Mouse (Mus musculus) E14TG2a.4 (cell line): Measurements from ENCODE around the gene Dab1.

Experiments
- CTCF ChIP-seq: conservative IDR thresholded peaks from 2 replicates; pipeline ENCODE4 v1.5.1; 2014; ENCODE audit warnings: low read length
- NANOG ChIP-seq: IDR thresholded peaks from 2 replicates; pipeline ENCODE4 v1.6.1; 2014; ENCODE audit warnings: borderline replicate concordance, low read length, mixed read lengths
- POU5F1 ChIP-seq: IDR thresholded peaks from 2 replicates; pipeline ENCODE4 v1.6.1; 2014; ENCODE audit warnings: low read length, borderline replicate concordance

- no peak for TF ChIP-seq CTCF
- TF ChIP-seq NANOG, result no peak
- TF ChIP-seq POU5F1, result no peak
Observed at GRCm38 (mm10) chr4:104769602-104770001, 1150.4 kb downstream of the Dab1 start.
